Mouse (Mus musculus) naive thymus-derived CD4-positive, alpha-beta T cell, adult 2 months (primary cell): Measurements from ENCODE around the gene Sh3gl3.

Source experiments
- DNase-seq: peaks from one replicate; pipeline ENCODE4 v3.0.0-alpha.2; 2011; ENCODE audit warnings: low read depth

Sh3gl3 gene

DNA sequence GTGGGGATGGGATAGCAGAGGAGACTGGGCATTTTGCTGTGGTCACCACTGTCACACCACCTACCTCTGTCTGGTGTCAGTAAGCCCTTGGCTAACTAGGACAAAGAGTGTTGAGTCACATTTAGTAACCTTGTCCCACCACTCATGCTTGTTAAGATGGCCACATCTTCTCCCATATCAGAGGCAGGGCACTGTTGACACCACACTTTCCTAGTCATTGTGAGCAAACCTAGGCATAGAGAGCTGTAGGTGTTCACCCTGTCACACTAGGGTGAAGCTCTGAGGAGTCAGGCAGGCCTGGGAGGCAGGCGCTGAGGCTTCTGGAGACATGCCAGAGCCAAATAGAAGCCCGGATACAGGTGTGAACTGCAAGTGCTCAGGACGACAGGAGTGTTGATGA, at the start of gene Sh3gl3:
TSS of gene Sh3gl3 (plus strand) at position 301 of the 400 bp plus-strand sequence.
- DNase-seq = no peak

GRCm38 (mm10) chr7:82138196-82138595, 35.4 kb upstream of the Sh3gl3 start:
- DNase-seq = no peak

GRCm38 (mm10) chr7:82147151-82147550, 26.5 kb upstream of the Sh3gl3 start:
- DNase-seq = no peak

GRCm38 (mm10) chr7:82164681-82165080, 9.0 kb upstream of the Sh3gl3 start:
- DNase-seq = no peak

GRCm38 (mm10) chr7:82174571-82175326, 1.1 kb downstream of the Sh3gl3 start:
- peak; percentile 20 for DNase-seq

- no peak for DNase-seq
Measured at GRCm38 (mm10) chr7:82175327-82175721, 1.7 kb downstream of the Sh3gl3 start.

- no peak for DNase-seq
Measured at GRCm38 (mm10) chr7:82176192-82176591, 2.6 kb downstream of the Sh3gl3 start.

- no peak for DNase-seq
Measured at GRCm38 (mm10) chr7:82177336-82177735, 3.7 kb downstream of the Sh3gl3 start.

DNA sequence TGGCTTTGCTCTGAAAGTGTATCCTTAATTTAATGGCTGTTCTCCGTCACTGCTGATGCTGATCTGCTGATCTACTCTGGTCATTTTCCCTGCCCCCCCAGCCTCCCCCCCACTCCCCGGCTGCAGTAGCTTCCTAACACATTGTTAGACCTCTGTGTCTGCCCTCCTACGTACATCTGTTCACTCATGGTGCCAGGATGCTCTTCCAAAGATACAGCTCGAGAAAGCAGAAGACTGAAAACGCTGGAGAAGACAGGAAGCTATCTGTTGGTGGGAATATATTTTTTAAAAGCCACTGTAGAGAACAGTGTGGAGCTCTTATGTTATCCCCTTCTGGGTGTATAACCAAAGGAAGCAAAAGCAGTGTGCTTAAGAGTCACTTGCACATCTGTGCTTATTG, 7.3 kb downstream of the Sh3gl3 start:
- no peak for DNase-seq

GRCm38 (mm10) chr7:82182781-82183180, 9.1 kb downstream of the Sh3gl3 start:
- no peak for DNase-seq

DNA sequence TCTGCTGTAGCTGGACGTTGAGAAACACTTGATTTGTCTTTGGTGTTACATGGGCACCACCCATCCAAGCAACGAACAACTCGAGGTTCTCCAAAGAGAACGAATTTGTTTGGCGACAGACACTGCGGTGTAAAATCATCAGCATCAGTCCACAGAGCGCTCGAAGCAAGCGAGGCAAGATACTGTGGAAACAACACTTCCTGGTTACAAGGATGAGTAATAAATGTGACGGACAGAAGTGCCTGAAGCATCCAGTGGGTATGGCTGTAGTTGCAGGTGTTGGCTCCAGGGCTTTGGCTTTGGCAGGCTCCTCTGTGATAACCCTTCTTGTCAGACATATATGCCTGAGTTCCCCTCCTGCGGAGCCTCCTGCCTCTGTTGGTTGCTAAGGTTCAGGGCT, 18.0 kb downstream of the Sh3gl3 start:
- peak; percentile 12 for DNase-seq

GRCm38 (mm10) chr7:82192512-82192911, 18.9 kb downstream of the Sh3gl3 start:
- no peak for DNase-seq

DNA sequence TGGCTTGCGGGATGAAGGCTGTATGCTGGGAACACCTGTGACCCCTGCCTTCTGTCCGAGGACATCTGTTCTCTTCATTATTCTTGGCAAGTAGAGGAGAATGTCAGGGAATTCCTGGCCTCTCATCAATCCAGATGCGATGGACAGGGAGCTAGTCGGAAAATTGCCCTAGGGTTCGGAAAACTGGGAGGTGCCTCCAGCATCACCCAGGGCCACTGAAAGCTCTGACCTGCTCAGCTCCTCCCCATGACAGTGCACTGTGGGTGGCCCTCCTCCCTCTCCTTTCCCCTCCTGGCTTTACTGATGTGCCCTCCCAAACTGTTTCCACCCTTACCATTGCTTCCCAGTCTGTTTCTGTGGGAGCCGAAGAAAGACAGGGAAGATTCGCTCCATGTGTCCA, 29.5 kb downstream of the Sh3gl3 start:
- no peak for DNase-seq

DNA sequence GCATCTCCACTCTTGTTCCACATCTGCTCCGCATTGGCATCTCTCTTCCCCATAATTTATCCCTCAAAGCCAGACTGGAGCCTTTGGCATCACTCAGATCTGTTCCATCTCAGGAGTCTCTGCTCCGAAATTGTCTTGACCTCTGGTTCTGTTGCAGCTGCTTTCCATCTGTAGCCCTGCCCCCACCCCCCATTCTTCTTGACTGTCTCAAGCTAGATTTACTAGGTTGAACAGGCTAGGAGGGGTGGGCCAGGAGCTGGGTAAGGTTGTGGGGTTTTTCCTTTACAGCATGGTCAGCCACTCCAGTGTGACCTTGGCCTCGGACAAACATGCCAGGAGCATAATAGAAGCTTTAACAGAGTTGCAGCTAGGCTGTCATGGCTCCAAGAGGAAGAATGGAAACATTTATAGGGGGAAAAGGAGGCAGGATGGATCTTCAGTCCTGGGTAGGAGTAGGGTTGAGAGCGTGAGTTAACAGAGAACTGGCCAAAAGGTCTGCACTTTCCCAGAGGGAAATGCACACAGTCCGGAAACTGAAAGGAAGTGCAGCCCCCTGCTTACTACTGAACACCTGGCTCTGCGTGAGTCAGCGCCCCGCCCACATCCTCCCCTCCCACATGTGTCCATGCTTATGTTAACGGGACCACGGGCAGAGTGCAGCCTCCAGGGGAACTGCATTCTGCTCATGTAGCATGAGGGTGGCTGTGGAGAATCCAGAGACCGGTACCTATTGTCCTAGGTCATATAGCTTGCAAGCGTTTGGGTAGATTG, 30.6 kb downstream of the Sh3gl3 start:
- DNase-seq = peak; percentile 42

DNA sequence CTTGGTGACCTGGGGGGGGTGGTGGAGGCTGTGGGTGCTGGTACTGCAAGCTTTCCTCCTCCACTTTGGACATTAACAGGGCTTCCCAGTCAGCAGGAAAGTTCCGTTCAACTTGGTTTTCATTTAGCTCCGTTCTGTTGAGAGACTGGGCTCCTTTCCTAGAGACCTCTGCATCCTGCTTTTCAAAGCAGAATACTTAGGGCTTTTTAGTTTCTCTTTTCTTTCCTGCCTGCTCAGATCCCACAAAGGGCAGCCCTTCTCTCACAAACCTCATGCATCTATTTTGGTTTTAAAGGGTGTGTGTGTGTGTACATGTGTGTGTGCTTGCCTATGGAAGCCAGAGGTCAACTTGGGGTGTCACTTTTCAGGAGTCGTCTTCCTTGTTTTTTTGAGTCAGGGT, 31.3 kb downstream of the Sh3gl3 start:
- peak; percentile 9 for DNase-seq

DNA sequence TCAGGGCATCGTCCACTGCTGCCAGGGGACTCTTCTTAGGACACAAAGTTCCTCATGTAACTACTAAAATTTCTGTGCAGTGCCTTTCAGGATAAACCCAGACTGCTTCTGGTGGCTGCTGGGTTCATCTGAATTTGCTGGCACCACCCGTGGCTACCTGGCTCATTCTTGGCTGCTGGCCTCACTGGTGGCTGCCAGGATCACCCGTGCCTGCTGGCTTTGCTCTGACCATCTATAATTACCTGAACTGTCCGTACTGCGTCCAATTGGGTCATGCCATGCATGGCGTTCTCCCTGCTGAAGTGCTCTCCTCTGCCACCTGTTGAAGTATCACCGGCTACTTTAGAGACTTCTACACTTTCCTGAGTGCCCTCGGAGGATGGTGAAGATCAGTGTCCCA, 33.1 kb downstream of the Sh3gl3 start:
- DNase-seq = no peak

DNA sequence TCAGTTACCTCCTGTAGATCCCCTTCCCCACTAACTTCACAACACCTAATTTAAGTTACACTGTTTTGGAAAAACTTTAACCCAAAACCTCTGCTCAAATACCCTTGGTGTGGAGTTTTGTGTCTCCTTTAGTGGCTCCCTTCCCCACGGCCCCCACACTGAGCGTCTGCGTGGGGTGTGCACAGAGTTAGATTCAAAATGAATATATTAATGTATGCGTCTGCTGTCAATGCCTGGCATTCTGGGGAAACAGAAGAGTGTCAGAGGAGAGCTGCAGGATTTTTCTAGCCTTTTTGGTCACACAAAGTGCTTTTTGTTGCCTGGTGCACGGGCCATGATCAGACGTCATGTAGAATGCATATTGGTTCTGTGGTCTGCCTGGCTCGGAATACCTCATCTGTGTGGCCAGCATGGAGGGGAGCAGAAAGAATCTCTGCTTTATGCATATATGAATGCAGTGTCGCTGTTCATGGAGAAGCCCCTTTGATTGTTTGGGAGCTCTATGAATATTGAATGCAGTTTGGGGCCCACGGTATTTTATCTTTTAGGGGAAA, 47.8 kb downstream of the Sh3gl3 start:
- DNase-seq = no peak

DNA sequence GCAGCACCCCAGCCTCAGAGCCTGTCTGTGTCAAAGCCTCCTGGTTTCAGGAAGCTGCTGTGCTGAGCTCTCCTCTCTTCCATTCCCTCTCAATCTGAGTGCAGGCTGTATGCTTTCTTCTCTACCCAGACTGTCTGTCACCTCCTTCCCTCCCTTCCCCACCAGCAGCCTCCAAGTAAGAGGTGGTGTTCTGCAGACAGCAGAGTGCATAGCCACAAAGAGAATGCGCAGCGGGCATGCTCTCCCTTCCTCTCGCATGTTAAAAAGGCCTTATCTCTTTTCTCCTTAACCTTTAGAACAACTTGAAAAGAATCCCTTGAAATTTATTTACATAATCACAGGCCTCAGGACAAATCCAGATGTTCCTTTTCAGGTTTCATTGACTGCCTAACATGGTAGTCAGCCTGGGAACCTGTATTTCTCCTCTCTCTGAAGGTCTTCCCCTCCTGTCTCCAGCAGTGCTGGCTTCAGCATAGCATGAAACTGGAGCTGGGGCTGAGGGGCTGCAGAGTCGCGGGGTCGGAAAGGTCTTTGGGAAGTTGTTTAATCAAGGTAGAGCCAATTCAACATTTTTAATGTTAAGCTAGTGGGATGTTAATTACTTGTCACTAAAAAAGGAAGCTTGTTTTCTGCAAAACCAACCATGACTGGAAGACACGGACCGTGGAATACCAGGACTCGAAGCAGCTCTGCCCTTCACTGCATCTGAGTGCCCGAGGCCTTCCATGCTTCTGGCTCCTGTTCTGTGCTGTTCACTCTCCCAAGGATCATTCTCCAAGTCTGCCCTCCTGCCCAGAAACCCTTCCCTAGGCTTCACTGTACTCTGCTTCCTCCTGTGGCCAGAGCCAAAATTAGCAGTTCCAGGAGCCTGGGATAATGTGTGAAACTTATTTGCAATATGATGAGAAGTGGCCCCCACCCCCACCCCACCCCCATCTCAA, 50.5 kb downstream of the Sh3gl3 start:
- DNase-seq = no peak

- no peak for DNase-seq
Measured at GRCm38 (mm10) chr7:82233201-82233600, 59.6 kb downstream of the Sh3gl3 start.

DNA sequence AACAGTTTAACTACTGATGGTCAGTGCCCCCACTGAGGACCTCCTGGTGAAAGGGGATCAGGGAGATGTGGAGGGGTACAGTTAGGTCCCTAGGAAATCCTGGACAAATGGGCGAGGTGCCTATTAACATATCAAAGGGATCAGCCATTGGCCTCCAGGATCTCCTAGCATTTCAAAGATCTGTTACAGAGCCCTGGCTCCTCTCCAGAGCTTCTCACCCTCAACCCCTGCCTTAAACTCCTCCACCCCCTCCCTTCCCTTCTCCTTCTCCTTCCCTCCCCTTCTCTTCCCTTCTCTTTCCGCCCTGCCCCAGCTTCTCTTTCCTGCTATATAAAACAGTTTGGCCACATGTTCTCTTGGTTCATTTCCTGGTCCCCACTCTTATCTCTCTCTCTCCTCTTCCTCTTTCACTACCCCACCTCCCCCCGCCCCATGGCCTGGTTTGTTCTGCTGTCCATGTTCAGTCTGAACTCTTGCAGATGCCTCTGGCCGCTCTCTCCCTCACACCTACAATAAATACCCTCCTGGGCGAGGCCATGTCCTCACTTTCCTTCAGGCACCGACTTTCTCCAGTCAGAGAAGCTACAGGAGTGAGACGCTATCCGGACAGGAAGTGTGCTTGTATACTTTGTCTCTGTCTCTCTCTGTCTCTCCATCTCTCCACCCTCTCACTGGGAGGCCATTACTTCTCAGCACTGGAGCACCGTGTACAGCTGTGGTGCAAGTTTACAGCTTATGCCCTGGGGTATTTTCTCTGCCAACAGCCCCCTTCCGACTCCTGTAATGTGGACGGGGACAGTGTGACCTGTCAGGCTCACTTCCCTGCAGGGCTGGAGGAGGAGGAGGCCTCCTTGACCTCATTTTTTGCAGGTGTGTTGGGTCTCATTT, 60.6 kb downstream of the Sh3gl3 start:
- DNase-seq = peak; percentile 28

- no peak for DNase-seq
Measured at GRCm38 (mm10) chr7:82234898-82235290, 61.3 kb downstream of the Sh3gl3 start.
